Mouse (Mus musculus) embryonic fibroblast, embryonic 13.5 days (primary cell): ENCODE data around the gene Cetn3.

Source experiments
- CTCF ChIP-seq: IDR thresholded peaks from 2 replicates; pipeline ENCODE4 v1.5.1; 2011; ENCODE audit warnings: mild to moderate bottlenecking, control low read depth, low read length, moderate library complexity, borderline replicate concordance; ENCODE audit not compliant: insufficient read depth
- POLR2A ChIP-seq: IDR thresholded peaks from 2 replicates; pipeline ENCODE4 v1.6.1; 2011; ENCODE audit warnings: low read depth, mild to moderate bottlenecking, control low read depth, low read length, moderate library complexity

DNA sequence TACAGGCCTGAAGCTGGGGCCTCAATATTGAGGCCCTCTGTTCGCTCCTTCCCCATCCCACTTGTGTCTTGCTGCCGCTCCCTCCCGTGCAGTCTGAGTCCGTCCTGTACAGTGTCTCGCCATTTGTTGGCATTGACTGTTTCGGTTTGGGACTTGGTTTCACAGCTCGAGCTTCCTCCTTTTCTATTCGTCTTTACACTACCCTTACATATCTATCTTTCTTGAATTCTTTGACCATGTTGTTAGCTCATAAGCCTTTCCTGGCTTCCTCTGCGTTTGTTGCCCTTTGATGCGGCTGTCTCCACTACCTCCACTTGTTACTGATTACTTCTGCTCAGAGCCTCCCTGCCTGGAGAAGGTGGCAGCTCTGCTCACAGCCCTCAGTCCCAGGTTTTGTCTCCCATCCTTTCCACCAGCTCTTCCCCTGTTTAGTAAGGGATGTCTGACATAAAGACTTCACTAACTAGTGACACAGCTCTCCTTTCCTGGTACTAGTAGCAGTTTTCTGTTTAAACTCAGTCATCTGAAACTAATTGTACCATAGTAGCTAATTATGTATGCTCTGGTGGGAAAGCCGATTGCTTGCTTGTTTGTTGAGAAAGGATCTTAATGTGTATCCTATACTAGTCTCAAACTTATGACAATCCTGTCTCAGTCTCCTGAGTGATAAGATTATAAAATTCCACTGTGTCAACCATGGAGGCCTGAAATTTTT lies 3.0 kb downstream of the Cetn3 start:
- TF ChIP-seq POLR2A (no peak), CTCF (no peak)
